Mouse (Mus musculus) myocyte (in vitro differentiated cells): ENCODE results near the gene Ddx55. TPM values are rescaled to one million over a fixed set of nuclear protein-coding genes. Genes with fewer than 3 reads are reported as not detected.

Source experiments
- H3K27me3 ChIP-seq: one replicate; pipeline ENCODE4 v1.6.1; 2011; ENCODE audit not compliant: control insufficient read depth, insufficient read depth, insufficient read length
- H3K36me3 ChIP-seq: one replicate; pipeline ENCODE4 v1.6.1; 2011; ENCODE audit not compliant: control insufficient read depth, insufficient read depth
- H3K4me2 ChIP-seq: one replicate; pipeline ENCODE4 v1.6.1; 2011; ENCODE audit warnings: low read depth, control low read depth
- H3K4me3 ChIP-seq: one replicate; pipeline ENCODE4 v1.5.1; 2011; ENCODE audit warnings: mild to moderate bottlenecking, control low read depth, moderate library complexity
- H3K79me2 ChIP-seq: one replicate; pipeline ENCODE4 v1.6.1; 2011; ENCODE audit not compliant: control insufficient read depth, insufficient read depth
- H3ac ChIP-seq: one replicate; pipeline ENCODE4 v1.6.1; 2011; ENCODE audit not compliant: control insufficient read depth, insufficient read length
- CEBPB ChIP-seq: IDR thresholded peaks from 2 replicates; pipeline ENCODE4 v1.6.1; 2011; ENCODE audit warnings: mild to moderate bottlenecking, moderate library complexity; ENCODE audit not compliant: poor library complexity, insufficient read depth, severe bottlenecking
- E2F4 ChIP-seq: IDR thresholded peaks from one replicate; pipeline ENCODE4 v1.6.1; 2011; ENCODE audit warnings: mild to moderate bottlenecking, control low read depth, moderate library complexity; ENCODE audit not compliant: insufficient read depth
- MAX ChIP-seq: IDR thresholded peaks from one replicate; pipeline ENCODE4 v1.6.1; 2011; ENCODE audit warnings: low read depth, mild to moderate bottlenecking, control low read depth
- MYOD1 ChIP-seq, 3 experiments: IDR thresholded peaks; one replicate each; pipeline ENCODE4 v1.6.1; 2011; ENCODE audit warnings: control low read depth in 2 of 3, low read depth in 2 of 3, mild to moderate bottlenecking in 2 of 3, moderate library complexity in 1 of 3; ENCODE audit not compliant: insufficient read length in 2 of 3, control insufficient read depth in 1 of 3
- MYOG ChIP-seq, 3 experiments: IDR thresholded peaks; one replicate each; pipeline ENCODE4 v1.6.1; 2011; ENCODE audit warnings: control low read depth in 2 of 3, low read depth in 2 of 3, mild to moderate bottlenecking in 2 of 3; ENCODE audit not compliant: insufficient read length in 2 of 3, control insufficient read depth in 1 of 3, insufficient read depth in 1 of 3
- POLR2A ChIP-seq: IDR thresholded peaks from one replicate; pipeline ENCODE4 v1.6.1; 2011; ENCODE audit warnings: low read depth, mild to moderate bottlenecking, control low read depth, moderate library complexity; ENCODE audit not compliant: insufficient read length
- POLR2AphosphoS2 ChIP-seq: IDR thresholded peaks from one replicate; pipeline ENCODE4 v1.6.1; 2011; ENCODE audit warnings: low read depth, control low read depth; ENCODE audit not compliant: insufficient read length
- REST ChIP-seq: IDR thresholded peaks from one replicate; pipeline ENCODE4 v1.6.1; 2011; ENCODE audit warnings: mild to moderate bottlenecking, control low read depth, moderate library complexity; ENCODE audit not compliant: insufficient read depth, insufficient read length
- SRF ChIP-seq: IDR thresholded peaks from one replicate; pipeline ENCODE4 v1.6.1; 2011; ENCODE audit warnings: low read depth; ENCODE audit not compliant: control insufficient read depth, insufficient read length
- TCF12 ChIP-seq: IDR thresholded peaks from one replicate; pipeline ENCODE4 v1.6.1; 2011; ENCODE audit warnings: mild to moderate bottlenecking, control low read depth; ENCODE audit not compliant: poor library complexity, insufficient read depth, severe bottlenecking
- TCF3 ChIP-seq: IDR thresholded peaks from one replicate; pipeline ENCODE4 v1.6.1; 2011; ENCODE audit warnings: low read depth, control low read depth; ENCODE audit not compliant: insufficient read length
- USF1 ChIP-seq: IDR thresholded peaks from one replicate; pipeline ENCODE4 v1.6.1; 2011; ENCODE audit warnings: low read depth, mild to moderate bottlenecking, control low read depth, moderate library complexity
- polyA plus RNA-seq: library from polyadenylated mRNA; unstranded; fragments of >200 nt; fragmentation: generic; extraction: Trizol; gene quantifications from one replicate; pipeline ENCODE4 v1.2.1, GENCODE M21; 2012; ENCODE audit warnings: missing spikeins

Ddx55 gene
- polyA plus RNA-seq, 1 experiment = 5.3 TPM

DNA sequence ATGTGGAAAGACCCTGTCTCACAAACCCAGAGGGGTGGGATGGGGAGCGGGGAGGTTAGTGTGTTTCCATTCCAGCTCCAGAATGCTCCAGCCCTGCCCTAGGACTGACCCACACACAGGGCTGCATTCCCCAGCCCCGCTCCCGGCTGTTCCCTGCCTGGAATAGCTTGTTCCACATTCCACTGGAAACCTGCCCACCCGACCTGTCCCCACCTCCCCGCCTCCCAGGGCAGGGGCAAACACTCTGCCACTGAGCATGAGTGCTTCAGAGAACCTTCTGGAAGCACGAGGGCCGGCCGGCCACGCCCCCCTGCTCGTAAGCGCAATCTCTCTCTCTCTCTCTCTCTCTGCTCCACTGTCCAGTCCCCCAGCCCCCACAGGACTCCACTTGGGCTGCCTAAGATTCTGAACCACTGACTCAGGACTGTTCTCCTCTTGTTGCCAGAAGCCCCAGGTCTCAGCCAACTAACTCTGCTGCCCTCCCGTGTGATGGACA lies 42.9 kb upstream of the Ddx55 start:
- TF ChIP-seq TCF12 (no peak), MYOD1 (IDR thresholded peaks at IDR 0.05; ENCODE audit: control insufficient read depth in 1 of 3, insufficient read length in 2 of 3, low read depth in 2 of 3) (peak in 1 of 3 experiments; percentile 57), MYOG (IDR thresholded peaks at IDR 0.05; ENCODE audit: control insufficient read depth in 1 of 3, insufficient read depth in 1 of 3, insufficient read length in 2 of 3, low read depth in 2 of 3) (peak in 1 of 3 experiments; percentile 70), SRF (no peak), POLR2AphosphoS2 (no peak), USF1 (no peak), TCF3 (no peak), REST (no peak), CEBPB (no peak), E2F4 (no peak), MAX (no peak), POLR2A (no peak)
- Histone ChIP-seq H3K27me3 (no peaks in the 10 kb centered on the region), H3K4me2 (no peak overlapping the region), H3K36me3 (no peaks in the 10 kb centered on the region), H3K79me2 (no peaks in the 10 kb centered on the region), H3K4me3 (no peak overlapping the region), H3ac (no peak overlapping the region)

DNA sequence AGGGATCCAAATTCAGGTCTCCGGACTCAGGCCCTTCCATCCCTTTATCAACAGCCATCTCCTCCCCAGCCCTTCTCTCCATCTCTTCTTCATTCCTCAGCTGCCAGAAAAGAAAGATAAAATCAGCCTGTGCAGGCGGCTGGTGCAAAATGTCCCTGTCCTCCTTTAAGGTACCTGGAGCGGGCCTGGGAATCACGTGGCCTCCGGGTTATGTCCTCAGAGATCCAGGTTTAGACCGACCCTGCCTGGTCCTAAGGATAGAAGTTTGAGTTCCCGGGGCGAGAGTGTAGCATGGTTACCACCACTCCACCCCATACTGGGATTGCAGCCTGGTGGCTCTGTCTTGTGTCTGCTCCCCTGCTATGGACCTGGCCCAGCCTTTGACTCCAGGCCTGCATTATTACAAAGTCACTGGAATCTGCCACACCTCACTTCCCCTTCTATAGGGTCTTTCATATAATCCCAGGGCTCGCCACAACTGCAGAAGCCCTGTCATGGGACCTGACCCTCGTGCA lies 42.1 kb upstream of the Ddx55 start:
- H3K36me3 ChIP-seq = no peaks in the 10 kb centered on the region
- no peak overlapping the region for H3K4me3 ChIP-seq
- H3K27me3 ChIP-seq = no peaks in the 10 kb centered on the region
- H3K4me2 ChIP-seq = no peak overlapping the region
- TF ChIP-seq MAX (no peak), CEBPB (no peak), REST (no peak), TCF3 (no peak), SRF (no peak), TCF12 (no peak), E2F4 (no peak), POLR2A (no peak), USF1 (no peak), MYOD1 (IDR thresholded peaks at IDR 0.05; ENCODE audit: control insufficient read depth in 1 of 3, insufficient read length in 2 of 3, low read depth in 2 of 3) (no peak), MYOG (IDR thresholded peaks at IDR 0.05; ENCODE audit: control insufficient read depth in 1 of 3, insufficient read depth in 1 of 3, insufficient read length in 2 of 3, low read depth in 2 of 3) (no peak), POLR2AphosphoS2 (no peak)
- no peak overlapping the region for H3ac ChIP-seq
- H3K79me2 ChIP-seq = no peaks in the 10 kb centered on the region

GRCm38 (mm10) chr5:124515789-124516188 lies 36.9 kb upstream of the Ddx55 start:
- TF ChIP-seq USF1 (no peak), SRF (no peak), POLR2A (no peak), MAX (no peak), POLR2AphosphoS2 (no peak), E2F4 (no peak), MYOG (IDR thresholded peaks at IDR 0.05; ENCODE audit: control insufficient read depth in 1 of 3, insufficient read depth in 1 of 3, insufficient read length in 2 of 3, low read depth in 2 of 3) (no peak), MYOD1 (IDR thresholded peaks at IDR 0.05; ENCODE audit: control insufficient read depth in 1 of 3, insufficient read length in 2 of 3, low read depth in 2 of 3) (no peak), CEBPB (no peak), REST (no peak), TCF3 (no peak), TCF12 (no peak)
- Histone ChIP-seq H3K27me3 (no peaks in the 10 kb centered on the region), H3K79me2 (no peaks in the 10 kb centered on the region), H3K4me2 (no peak overlapping the region), H3K36me3 (no peaks in the 10 kb centered on the region), H3ac (no peak overlapping the region), H3K4me3 (no peak overlapping the region)

GRCm38 (mm10) chr5:124518648-124519047 lies 34.0 kb upstream of the Ddx55 start:
- H3K79me2 ChIP-seq = no peaks in the 10 kb centered on the region
- no peaks in the 10 kb centered on the region for H3K36me3 ChIP-seq
- TF ChIP-seq POLR2A (no peak), MAX (no peak), USF1 (no peak), TCF12 (no peak), E2F4 (no peak), CEBPB (no peak), POLR2AphosphoS2 (no peak), REST (no peak), TCF3 (no peak), SRF (no peak), MYOG (IDR thresholded peaks at IDR 0.05; ENCODE audit: control insufficient read depth in 1 of 3, insufficient read depth in 1 of 3, insufficient read length in 2 of 3, low read depth in 2 of 3) (no peak), MYOD1 (IDR thresholded peaks at IDR 0.05; ENCODE audit: control insufficient read depth in 1 of 3, insufficient read length in 2 of 3, low read depth in 2 of 3) (no peak)
- no peak overlapping the region for H3ac ChIP-seq
- H3K4me2 ChIP-seq = no peak overlapping the region
- no peak overlapping the region for H3K4me3 ChIP-seq
- no peaks in the 10 kb centered on the region for H3K27me3 ChIP-seq
